Mouse (Mus musculus): ENCODE data around the gene Glra4. TPM values are rescaled to one million over a fixed set of nuclear protein-coding genes. Genes with fewer than 3 reads are reported as not detected.
A peak's percentile ranks its signal among the peaks of the same experiment; 100 is the strongest.

Gene Glra4
- total RNA-seq (2021) = not detected in 2 replicates
- long read RNA-seq = 0 reads

GRCm38 (mm10) chrX:136780041-136780440 is at the start of gene Glra4:
Glra4 (minus strand) TSS chrX:136780141.
- DNase-seq = no peak

GRCm38 (mm10) chrX:136828610-136829009 is 48.7 kb upstream of the Glra4 start:
- DNase-seq = no peak

GRCm38 (mm10) chrX:136825016-136825415 is 45.1 kb upstream of the Glra4 start:
- no peak for DNase-seq

- DNase-seq = no peak
Measured at GRCm38 (mm10) chrX:136822371-136822770, 42.4 kb upstream of the Glra4 start, which contains the start of gene Plp1. Plp1 (plus strand) TSS chrX:136822671.

- peak; percentile 63 for DNase-seq
Measured at GRCm38 (mm10) chrX:136820250-136820649, 40.3 kb upstream of the Glra4 start.

- DNase-seq = no peak
Measured at GRCm38 (mm10) chrX:136819752-136820151, 39.8 kb upstream of the Glra4 start.

GRCm38 (mm10) chrX:136797223-136797622 is 17.3 kb upstream of the Glra4 start:
- no peak for DNase-seq

- no peak for DNase-seq
Measured at GRCm38 (mm10) chrX:136789446-136789845, 9.5 kb upstream of the Glra4 start.

GRCm38 (mm10) chrX:136779262-136779661 is 679 bp downstream of the Glra4 start:
- DNase-seq = no peak

- no peak for DNase-seq
Measured at GRCm38 (mm10) chrX:136778046-136778445, 1.9 kb downstream of the Glra4 start.

- DNase-seq = no peak
Measured at GRCm38 (mm10) chrX:136773035-136773434, 6.9 kb downstream of the Glra4 start.

GRCm38 (mm10) chrX:136761103-136762074 is 18.6 kb downstream of the Glra4 start:
- DNase-seq = no peak

GRCm38 (mm10) chrX:136755464-136755863 is 24.5 kb downstream of the Glra4 start:
- no peak for DNase-seq

- DNase-seq = no peak
Measured at GRCm38 (mm10) chrX:136749329-136749728, 30.6 kb downstream of the Glra4 start.

- no peak for DNase-seq
Measured at GRCm38 (mm10) chrX:136744663-136745062, 35.3 kb downstream of the Glra4 start.

GRCm38 (mm10) chrX:136743459-136743858 is 36.5 kb downstream of the Glra4 start, which contains the start of gene Morf4l2:
Morf4l2 (minus strand) TSS chrX:136743690.
- DNase-seq = no peak

GRCm38 (mm10) chrX:136742661-136743103 is 37.3 kb downstream of the Glra4 start:
- peak; percentile 20 for DNase-seq

GRCm38 (mm10) chrX:136742241-136742640 is 37.7 kb downstream of the Glra4 start:
- DNase-seq = no peak

GRCm38 (mm10) chrX:136741651-136742201 is 38.2 kb downstream of the Glra4 start:
- DNase-seq = peak; percentile 79

- peak; percentile 84 for DNase-seq
Measured at GRCm38 (mm10) chrX:136740791-136741650, 38.9 kb downstream of the Glra4 start.

- no peak for DNase-seq
Measured at GRCm38 (mm10) chrX:136740087-136740790, 39.7 kb downstream of the Glra4 start.

- no peak for DNase-seq
Measured at GRCm38 (mm10) chrX:136732016-136732415, 47.9 kb downstream of the Glra4 start.
